Mouse (Mus musculus) kidney, embryonic 16.5 days (tissue): ENCODE measurements around the gene Cdhr5. TPM values are rescaled to one million over a fixed set of nuclear protein-coding genes. Genes with fewer than 3 reads are reported as not detected.

Experiments
- ATAC-seq: fragments of 200-750 bp; cut with Nextera tagmentation; 2 replicates; pipeline ENCODE4 v1.8.0; 2017; ENCODE audit warnings: moderate TSS enrichment; ENCODE audit not compliant: low FRiP score, low TSS enrichment
- H3K27ac ChIP-seq: fragments of 300-500 bp; sonication (generic); 2 replicates; pipeline ENCODE4 v1.5.1; 2014; ENCODE audit warnings: low read length
- H3K27me3 ChIP-seq: fragments of 300-500 bp; sonication (generic); 2 replicates; pipeline ENCODE4 v1.6.1; 2014; ENCODE audit warnings: low read length, control low read depth, mixed read lengths; ENCODE audit not compliant: insufficient read depth
- H3K36me3 ChIP-seq: fragments of 300-500 bp; sonication (generic); 2 replicates; pipeline ENCODE4 v1.6.1; 2014; ENCODE audit warnings: low read length, control low read depth, mixed read lengths; ENCODE audit not compliant: insufficient read depth
- H3K4me1 ChIP-seq: fragments of 300-500 bp; sonication (generic); 2 replicates; pipeline ENCODE4 v1.6.1; 2014; ENCODE audit warnings: low read length, control low read depth, mixed read lengths; ENCODE audit not compliant: insufficient read depth
- H3K4me2 ChIP-seq: fragments of 300-500 bp; sonication (generic); replicated peaks from 2 replicates; pipeline ENCODE4 v1.6.1; 2014; ENCODE audit warnings: low read depth, low read length
- H3K4me3 ChIP-seq: fragments of 300-500 bp; sonication (generic); 2 replicates; pipeline ENCODE4 v1.5.1; 2014; ENCODE audit warnings: mild to moderate bottlenecking, low read length
- H3K9ac ChIP-seq: fragments of 300-500 bp; sonication (generic); replicated peaks from 2 replicates; pipeline ENCODE4 v1.6.1; 2014; ENCODE audit warnings: low read length
- H3K9me3 ChIP-seq: fragments of 300-500 bp; sonication (generic); 2 replicates; pipeline ENCODE4 v1.6.1; 2016; ENCODE audit warnings: low read length, control low read depth
- WGBS: fragments of 180-500 bp; shearing (Covaris S2); extraction: QIAGEN DNeasy Blood & Tissue Kit; methylation state at CpG from one replicate; pipeline ENCODE4 v1.1.7; 2014; 5-methylcytosine and 5-hydroxymethylcytosine counted together
- polyA plus RNA-seq: library from polyadenylated mRNA; unstranded; fragments of >200 nt; fragmentation: Nextera tagmentation; extraction: Ambion mirVana; gene quantifications from 2 replicates; pipeline ENCODE4 v1.2.1, GENCODE M21; 2015

Cdhr5 gene
- polyA plus RNA-seq = 15.4 and 16.3 TPM in 2 replicates

- H3K27ac ChIP-seq = no peak within 1 kb of the TSS
- H3K4me2 ChIP-seq = peak within 1 kb of the TSS; percentile 16; the same call in 1 of the 2 replicates
- no peak within 1 kb of the TSS for H3K4me3 ChIP-seq
- H3K36me3 ChIP-seq = no peaks in the 10 kb centered on the region
- H3K4me1 ChIP-seq = peaks cover 31% of the 10 kb centered on the region
- no peaks in the 10 kb centered on the region for H3K27me3 ChIP-seq
- peak within 1 kb of the TSS; percentile 19 for H3K9ac ChIP-seq
- H3K9me3 ChIP-seq = no peaks in the 10 kb centered on the region
- ATAC-seq = 0 out of 2 replicates have a peak, but pooled peaks have one; percentile 7
- 20% methylated on average over 11 of the region's 11 CpGs for WGBS
Measured at GRCm38 (mm10) chr7:141276546-141276945, at the start of gene Cdhr5. Cdhr5 (minus strand) TSS chr7:141276786.

- Histone ChIP-seq H3K9ac (no peak overlapping the region), H3K4me1 (peaks cover 28% of the 10 kb centered on the region), H3K9me3 (no peaks in the 10 kb centered on the region), H3K4me2 (no peak overlapping the region), H3K27me3 (no peaks in the 10 kb centered on the region), H3K4me3 (no peak overlapping the region), H3K36me3 (peaks cover 35% of the 10 kb centered on the region), H3K27ac (no peak overlapping the region)
- WGBS = 82% methylated on average over 1 of the region's 1 CpGs
- no peak for ATAC-seq
Measured at GRCm38 (mm10) chr7:141324686-141325085, 48.1 kb upstream of the Cdhr5 start.

- Histone ChIP-seq H3K4me3 (no peak overlapping the region), H3K27me3 (no peaks in the 10 kb centered on the region), H3K27ac (no peak overlapping the region), H3K36me3 (peaks cover 84% of the 10 kb centered on the region), H3K9me3 (no peaks in the 10 kb centered on the region), H3K9ac (no peak overlapping the region), H3K4me1 (no peaks in the 10 kb centered on the region), H3K4me2 (no peak overlapping the region)
- ATAC-seq = no peak
- WGBS = 58% methylated on average over 2 of the region's 2 CpGs
Measured at GRCm38 (mm10) chr7:141319446-141319845, 42.9 kb upstream of the Cdhr5 start.

GRCm38 (mm10) chr7:141317619-141318132 is 41.1 kb upstream of the Cdhr5 start:
- no peak for ATAC-seq

GRCm38 (mm10) chr7:141315974-141316373 is 39.4 kb upstream of the Cdhr5 start:
- Histone ChIP-seq H3K27me3 (no peaks in the 10 kb centered on the region), H3K4me1 (no peaks in the 10 kb centered on the region), H3K4me2 (no peak overlapping the region), H3K4me3 (no peak overlapping the region), H3K9me3 (no peaks in the 10 kb centered on the region), H3K9ac (no peak overlapping the region), H3K27ac (no peak overlapping the region), H3K36me3 (peaks cover 87% of the 10 kb centered on the region)
- ATAC-seq = no peak
- 73% methylated on average over 5 of the region's 5 CpGs for WGBS

More at GRCm38 (mm10) chr7:141317619-141318132, 41.1 kb upstream of the Cdhr5 start:
- no peaks in the 10 kb centered on the region for H3K27me3 ChIP-seq
- H3K4me2 ChIP-seq = no peak overlapping the region
- H3K36me3 ChIP-seq = peaks cover 88% of the 10 kb centered on the region
- no peaks in the 10 kb centered on the region for H3K4me1 ChIP-seq
- no peaks in the 10 kb centered on the region for H3K9me3 ChIP-seq
- H3K4me3 ChIP-seq = no peak overlapping the region
- H3K27ac ChIP-seq = no peak overlapping the region
- WGBS = 86% methylated on average over 1 of the region's 1 CpGs
- H3K9ac ChIP-seq = no peak overlapping the region

GRCm38 (mm10) chr7:141315076-141315475 is 38.5 kb upstream of the Cdhr5 start:
- H3K4me2 ChIP-seq = no peak overlapping the region
- ATAC-seq = no peak
- H3K27ac ChIP-seq = no peak overlapping the region
- H3K9me3 ChIP-seq = no peaks in the 10 kb centered on the region
- no peak overlapping the region for H3K4me3 ChIP-seq
- H3K9ac ChIP-seq = no peak overlapping the region
- no peaks in the 10 kb centered on the region for H3K27me3 ChIP-seq
- WGBS = 93% methylated on average over 8 of the region's 8 CpGs
- H3K4me1 ChIP-seq = no peaks in the 10 kb centered on the region
- peaks cover 90% of the 10 kb centered on the region for H3K36me3 ChIP-seq

- 99% methylated on average over 2 of the region's 2 CpGs for WGBS
- H3K36me3 ChIP-seq = peaks cover 93% of the 10 kb centered on the region
- no peak overlapping the region for H3K9ac ChIP-seq
- no peaks in the 10 kb centered on the region for H3K27me3 ChIP-seq
- ATAC-seq = no peak
- no peak overlapping the region for H3K4me2 ChIP-seq
- no peak overlapping the region for H3K4me3 ChIP-seq
- no peaks in the 10 kb centered on the region for H3K9me3 ChIP-seq
- no peak overlapping the region for H3K27ac ChIP-seq
- H3K4me1 ChIP-seq = no peaks in the 10 kb centered on the region
Measured at GRCm38 (mm10) chr7:141314416-141314815, 37.8 kb upstream of the Cdhr5 start.

GRCm38 (mm10) chr7:141304537-141304936 is 28.0 kb upstream of the Cdhr5 start:
- H3K4me2 ChIP-seq = no peak overlapping the region
- WGBS = 80% methylated on average over 4 of the region's 4 CpGs
- ATAC-seq = no peak
- no peak overlapping the region for H3K9ac ChIP-seq
- no peaks in the 10 kb centered on the region for H3K9me3 ChIP-seq
- no peaks in the 10 kb centered on the region for H3K27me3 ChIP-seq
- no peak overlapping the region for H3K27ac ChIP-seq
- H3K36me3 ChIP-seq = peaks cover 73% of the 10 kb centered on the region
- H3K4me3 ChIP-seq = no peak overlapping the region
- no peaks in the 10 kb centered on the region for H3K4me1 ChIP-seq

GRCm38 (mm10) chr7:141302702-141303268 is 26.2 kb upstream of the Cdhr5 start:
- no peak overlapping the region for H3K4me2 ChIP-seq
- 75% methylated on average over 1 of the region's 1 CpGs for WGBS
- H3K4me3 ChIP-seq = no peak overlapping the region
- no peaks in the 10 kb centered on the region for H3K9me3 ChIP-seq
- H3K27ac ChIP-seq = no peak overlapping the region
- H3K36me3 ChIP-seq = peaks cover 63% of the 10 kb centered on the region
- ATAC-seq = no peak
- H3K4me1 ChIP-seq = no peaks in the 10 kb centered on the region
- H3K27me3 ChIP-seq = no peaks in the 10 kb centered on the region
- no peak overlapping the region for H3K9ac ChIP-seq

- peaks cover 50% of the 10 kb centered on the region for H3K36me3 ChIP-seq
Measured at GRCm38 (mm10) chr7:141301386-141301785, 24.8 kb upstream of the Cdhr5 start.

More at GRCm38 (mm10) chr7:141301386-141301785, 24.8 kb upstream of the Cdhr5 start:
- Histone ChIP-seq H3K27me3 (no peaks in the 10 kb centered on the region), H3K9me3 (no peaks in the 10 kb centered on the region), H3K4me2 (no peak overlapping the region), H3K4me1 (no peaks in the 10 kb centered on the region), H3K9ac (no peak overlapping the region), H3K4me3 (no peak overlapping the region), H3K27ac (no peak overlapping the region)
- WGBS = 92% methylated on average over 9 of the region's 9 CpGs
- ATAC-seq = no peak
